In genomic region chr9:108049561-108050251, GRCm38 (mm10) we compare ENCODE assay signal across 8 mouse cellular contexts. TPM values are rescaled to one million over a fixed set of nuclear protein-coding genes. Genes with fewer than 3 reads are reported as not detected.
DNase-seq lines count a peak whose midpoint lies in the region; ATAC-seq and TF ChIP-seq lines count a peak whose summit lies in the region.

No protein-coding gene starts in this region.

- H3K4me1 ChIP-seq in kidney, postnatal 0 days (replicated peaks; ENCODE audit: insufficient read depth, low read length), result peaks cover 14% of the 10 kb centered on the region; the same call in 1 of the 2 replicates
- H3K4me1 ChIP-seq in brown adipose tissue, adult 24 weeks (ENCODE audit: control insufficient read depth, insufficient read depth, insufficient read length, low read length), result peaks cover 3% of the 10 kb centered on the region; the same call in 1 of the 2 replicates

- ATAC-seq in kidney, postnatal 0 days (replicated peaks; ENCODE audit: low FRiP score, low read depth), result peak; percentile 8; the same call in 1 of the 2 replicates
- peak; percentile 41 for ATAC-seq in granulocyte monocyte progenitor cell, adult 5-6 weeks (replicated peaks; ENCODE audit: poor library complexity, severe bottlenecking)
- ATAC-seq in megakaryocyte progenitor cell, adult 5-6 weeks (replicated peaks; ENCODE audit: poor library complexity), result peak; percentile 9
- no peak for ATAC-seq in monocyte, adult 5-6 weeks (replicated peaks; ENCODE audit: insufficient number of reproducible peaks, low FRiP score, low TSS enrichment, poor library complexity, severe bottlenecking)

- WGBS in kidney, postnatal 0 days, result 40% methylated on average over 15 of the region's 15 CpGs

- H3K36me3 ChIP-seq in kidney, postnatal 0 days (ENCODE audit: insufficient read depth, low read length), result peaks cover 30% of the 10 kb centered on the region; the same call in 1 of the 2 replicates

- DNase-seq in kidney, postnatal 0 days (ENCODE audit: low spot score), result no peak
- no peak for DNase-seq in kidney, adult 9 months
- no peak for DNase-seq in B cell, adult 2 months
- no peak for DNase-seq in ovary, postnatal 36 days (ENCODE audit: low spot score)

- H3K9me3 ChIP-seq in kidney, postnatal 0 days (replicated peaks; ENCODE audit: low read length), result no peaks in the 10 kb centered on the region

- peak overlapping the region; percentile 55 for H3K4me3 ChIP-seq in kidney, postnatal 0 days (replicated peaks; ENCODE audit: low read depth, low read length)
- H3K4me3 ChIP-seq in brown adipose tissue, adult 24 weeks (ENCODE audit: insufficient read depth, low read depth, low read length), result peak overlapping the region; percentile 90

- peak overlapping the region; percentile 67 for H3K27ac ChIP-seq in kidney, postnatal 0 days
- H3K27ac ChIP-seq in brown adipose tissue, adult 24 weeks (replicated peaks; ENCODE audit: low read depth, low read length), result peak overlapping the region; percentile 76

- H3K27me3 ChIP-seq in kidney, postnatal 0 days (ENCODE audit: insufficient read depth, low read length), result no peaks in the 10 kb centered on the region

- peak overlapping the region; percentile 65 for H3K9ac ChIP-seq in kidney, postnatal 0 days (ENCODE audit: low read depth, low read length)

- no peak for TF ChIP-seq CTCF in kidney, postnatal 0 days (IDR thresholded peaks at IDR 0.05; ENCODE audit: low read depth)

- peak overlapping the region; percentile 81 for H3K4me2 ChIP-seq in kidney, postnatal 0 days (ENCODE audit: low read length)

RNA-seq across cellular contexts. Expression of gene Gmppb, which starts 0.7 kb away (rescaled TPM):
- polyA plus RNA-seq in kidney, postnatal 0 days (2015; fragmentation: Nextera tagmentation; extraction: Ambion mirVana), result 23.2 and 27.2 TPM in 2 replicates
- 8.2 and 11.1 TPM in 2 replicates for polyA plus RNA-seq in brown adipose tissue, adult 24 weeks (2012; ENCODE audit: insufficient read depth, insufficient read length, missing spikeins)
- 14.1 and 15.1 TPM in 2 replicates for total RNA-seq in granulocyte monocyte progenitor cell, adult 5-6 weeks (2014; fragmentation: Nextera tagmentation)
- total RNA-seq in granulocyte monocyte progenitor cell, adult 5-6 weeks (2017), result 16.1 and 41.8 TPM in 2 replicates
- total RNA-seq in megakaryocyte progenitor cell, adult 5-6 weeks (2015), result 7.4 and 11.7 TPM in 2 replicates
- total RNA-seq in megakaryocyte progenitor cell, adult 5-6 weeks (2017), result 42.7 and 43.7 TPM in 2 replicates
- total RNA-seq in monocyte, adult 5-6 weeks (2017), result 4.5 to 19.8 TPM (median 15.8 TPM) in 3 replicates

RNA-seq across cellular contexts. Expression of gene Amigo3, which starts 3.3 kb away (rescaled TPM):
- polyA plus RNA-seq in kidney, postnatal 0 days (2015; fragmentation: Nextera tagmentation; extraction: Ambion mirVana), result 1.4 and 1.6 TPM in 2 replicates
- polyA plus RNA-seq in brown adipose tissue, adult 24 weeks (2012; ENCODE audit: insufficient read depth, insufficient read length, missing spikeins), result 0.40 and 0.88 TPM in 2 replicates
- 2.2 and 3.4 TPM in 2 replicates for total RNA-seq in granulocyte monocyte progenitor cell, adult 5-6 weeks (2014; fragmentation: Nextera tagmentation)
- 2.2 and 3.1 TPM in 2 replicates for total RNA-seq in granulocyte monocyte progenitor cell, adult 5-6 weeks (2017)
- total RNA-seq in megakaryocyte progenitor cell, adult 5-6 weeks (2015), result 1.3 TPM in 2 replicates
- total RNA-seq in megakaryocyte progenitor cell, adult 5-6 weeks (2017), result 2.0 and 2.6 TPM in 2 replicates
- total RNA-seq in monocyte, adult 5-6 weeks (2017), result 2.5 to 3.5 TPM in 2 of 3 replicates, not detected in the other

RNA-seq across cellular contexts. Expression of gene Mst1, which starts 30.5 kb away (rescaled TPM):
- 0.09 and 0.39 TPM in 2 replicates for polyA plus RNA-seq in kidney, postnatal 0 days (2015; fragmentation: Nextera tagmentation; extraction: Ambion mirVana)
- polyA plus RNA-seq in brown adipose tissue, adult 24 weeks (2012; ENCODE audit: insufficient read depth, insufficient read length, missing spikeins), result not detected in 2 replicates
- total RNA-seq in granulocyte monocyte progenitor cell, adult 5-6 weeks (2014; fragmentation: Nextera tagmentation), result 0.67 TPM in 1 of 2 replicates, not detected in the other
- 0.34 and 1.6 TPM in 2 replicates for total RNA-seq in granulocyte monocyte progenitor cell, adult 5-6 weeks (2017)
- 0.46 and 3.1 TPM in 2 replicates for total RNA-seq in megakaryocyte progenitor cell, adult 5-6 weeks (2015)
- total RNA-seq in megakaryocyte progenitor cell, adult 5-6 weeks (2017), result 0.37 and 0.74 TPM in 2 replicates
- not detected in 3 replicates for total RNA-seq in monocyte, adult 5-6 weeks (2017)

RNA-seq across cellular contexts. Expression of gene Rnf123, which starts 33.4 kb away (rescaled TPM):
- polyA plus RNA-seq in kidney, postnatal 0 days (2015; fragmentation: Nextera tagmentation; extraction: Ambion mirVana), result 23.7 and 24.6 TPM in 2 replicates
- 40.0 TPM in 2 replicates for polyA plus RNA-seq in brown adipose tissue, adult 24 weeks (2012; ENCODE audit: insufficient read depth, insufficient read length, missing spikeins)
- total RNA-seq in granulocyte monocyte progenitor cell, adult 5-6 weeks (2014; fragmentation: Nextera tagmentation), result 64.5 and 75.3 TPM in 2 replicates
- total RNA-seq in granulocyte monocyte progenitor cell, adult 5-6 weeks (2017), result 29.7 and 30.3 TPM in 2 replicates
- total RNA-seq in megakaryocyte progenitor cell, adult 5-6 weeks (2015), result 34.5 and 35.8 TPM in 2 replicates
- total RNA-seq in megakaryocyte progenitor cell, adult 5-6 weeks (2017), result 18.8 and 34.8 TPM in 2 replicates
- 21.5 to 53.5 TPM (median 30.5 TPM) in 3 replicates for total RNA-seq in monocyte, adult 5-6 weeks (2017)

RNA-seq across cellular contexts. Expression of gene Apeh, which starts 44.7 kb away (rescaled TPM):
- 62.6 and 69.3 TPM in 2 replicates for polyA plus RNA-seq in kidney, postnatal 0 days (2015; fragmentation: Nextera tagmentation; extraction: Ambion mirVana)
- polyA plus RNA-seq in brown adipose tissue, adult 24 weeks (2012; ENCODE audit: insufficient read depth, insufficient read length, missing spikeins), result 41.1 and 58.6 TPM in 2 replicates
- 72.6 and 79.0 TPM in 2 replicates for total RNA-seq in granulocyte monocyte progenitor cell, adult 5-6 weeks (2014; fragmentation: Nextera tagmentation)
- 75.8 and 83.2 TPM in 2 replicates for total RNA-seq in granulocyte monocyte progenitor cell, adult 5-6 weeks (2017)
- 45.9 and 64.3 TPM in 2 replicates for total RNA-seq in megakaryocyte progenitor cell, adult 5-6 weeks (2015)
- 71.0 and 110 TPM in 2 replicates for total RNA-seq in megakaryocyte progenitor cell, adult 5-6 weeks (2017)
- 63.3 to 124 TPM (median 97.2 TPM) in 3 replicates for total RNA-seq in monocyte, adult 5-6 weeks (2017)
